ENCODE assay signal across 14 mouse cellular contexts in genomic region chr2:68193465-68193837, GRCm38 (mm10).
"Had no signal": no experiment of that assay in that cellular context is flagged by ENCODE, and none has a peak within 500 bp of the region (broad histone marks: within the 10 kb centered on the region; RNA-seq: fewer than 3 reads in every experiment).

No protein-coding gene starts in this region.

- ATAC-seq: forebrain, embryonic 13.5 days; forebrain, embryonic 14.5 days; forebrain, embryonic 15.5 days; forebrain, embryonic 16.5 days; forebrain, postnatal 0 days had no signal

- H3K36me3 ChIP-seq: embryonic facial prominence, embryonic 10.5 days; embryonic facial prominence, embryonic 12.5 days; embryonic facial prominence, embryonic 13.5 days; embryonic facial prominence, embryonic 15.5 days; forebrain, embryonic 10.5 days; forebrain, embryonic 12.5 days; forebrain, embryonic 15.5 days had no signal

- H3K4me2 ChIP-seq: embryonic facial prominence, embryonic 12.5 days; embryonic facial prominence, embryonic 13.5 days; embryonic facial prominence, embryonic 15.5 days; forebrain, embryonic 12.5 days; forebrain, embryonic 13.5 days; forebrain, embryonic 15.5 days had no signal

- H3K27ac ChIP-seq: embryonic facial prominence, embryonic 10.5 days; embryonic facial prominence, embryonic 12.5 days; embryonic facial prominence, embryonic 13.5 days; embryonic facial prominence, embryonic 15.5 days; forebrain, embryonic 10.5 days; forebrain, embryonic 12.5 days; forebrain, embryonic 13.5 days; forebrain, embryonic 15.5 days; gastrocnemius, adult 2 months; heart, adult 2 months had no signal

- H3K4me3 ChIP-seq: embryonic facial prominence, embryonic 10.5 days; embryonic facial prominence, embryonic 12.5 days; embryonic facial prominence, embryonic 13.5 days; embryonic facial prominence, embryonic 15.5 days; erythroblast, embryonic 14.5 days; forebrain, embryonic 10.5 days; forebrain, embryonic 12.5 days; forebrain, embryonic 13.5 days; forebrain, embryonic 15.5 days; gastrocnemius, adult 2 months; heart, adult 2 months had no signal

- H3K4me1 ChIP-seq: embryonic facial prominence, embryonic 10.5 days; embryonic facial prominence, embryonic 12.5 days; embryonic facial prominence, embryonic 13.5 days; embryonic facial prominence, embryonic 15.5 days; forebrain, embryonic 10.5 days; forebrain, embryonic 15.5 days had no signal

- H3K9ac ChIP-seq: embryonic facial prominence, embryonic 12.5 days; embryonic facial prominence, embryonic 13.5 days; embryonic facial prominence, embryonic 15.5 days; forebrain, embryonic 12.5 days; forebrain, embryonic 13.5 days; forebrain, embryonic 15.5 days; forebrain, postnatal 0 days had no signal

- H3K9me3 ChIP-seq: embryonic facial prominence, embryonic 10.5 days; embryonic facial prominence, embryonic 12.5 days; embryonic facial prominence, embryonic 13.5 days; embryonic facial prominence, embryonic 15.5 days; forebrain, embryonic 10.5 days; forebrain, embryonic 12.5 days; forebrain, embryonic 13.5 days; forebrain, embryonic 15.5 days had no signal

- H3K27me3 ChIP-seq: embryonic facial prominence, embryonic 12.5 days; embryonic facial prominence, embryonic 13.5 days; embryonic facial prominence, embryonic 15.5 days; forebrain, embryonic 12.5 days; forebrain, embryonic 13.5 days; forebrain, embryonic 15.5 days had no signal
